Mouse (Mus musculus): ENCODE measurements at regions not wholly inside any gene's neighbourhood (a gene's known extent, or its start where the extent isn't known, plus 50 kb on each side); places are given as distances from the start of the nearest gene placed in this dataset.
"Not testable (repeated sequence)": the region's sequence is repeated elsewhere in the genome, so short reads cannot be mapped to it uniquely, and the experiment has no call there.

DNA sequence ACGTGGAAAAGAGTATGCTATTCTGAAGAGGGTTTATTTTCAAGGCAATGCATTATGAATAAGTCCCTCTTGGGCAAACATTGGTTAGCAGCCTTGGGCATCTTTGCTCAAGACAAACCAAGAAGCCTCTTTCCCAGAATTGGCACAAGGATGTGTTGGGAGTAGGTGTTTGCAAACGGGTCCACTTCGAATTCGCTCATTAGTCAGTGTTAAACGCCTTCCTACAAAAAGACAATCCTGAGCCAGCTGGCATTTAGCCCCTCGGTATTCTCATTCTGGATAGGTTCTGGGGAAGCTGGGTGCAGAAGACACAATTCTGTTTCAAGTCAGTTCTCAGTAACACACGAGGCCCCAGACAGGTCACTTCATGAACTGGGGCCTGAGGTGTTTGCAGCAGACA lies 87.7 kb upstream of the Gmds start:
- no peaks in the 10 kb centered on the region for H3K4me1 ChIP-seq
- H3K4me2 ChIP-seq = no peak overlapping the region
- 67% methylated on average over 7 of the region's 7 CpGs for WGBS
- no peaks in the 10 kb centered on the region for H3K9me3 ChIP-seq (replicated peaks)
- H3K27me3 ChIP-seq = no peaks in the 10 kb centered on the region
- no peak for ATAC-seq
- H3K9ac ChIP-seq = no peak overlapping the region
- no peak overlapping the region for H3K27ac ChIP-seq
- no peak overlapping the region for H3K4me3 ChIP-seq
- H3K36me3 ChIP-seq (ENCODE audit: poor library complexity, severe bottlenecking) = no peaks in the 10 kb centered on the region

- H3K9ac ChIP-seq; H3K27ac ChIP-seq; H3K4me1 ChIP-seq; H3K4me2 ChIP-seq; H3K36me3 ChIP-seq (ENCODE audit: poor library complexity, severe bottlenecking); H3K27me3 ChIP-seq; ATAC-seq; H3K4me3 ChIP-seq; H3K9me3 ChIP-seq (replicated peaks): not testable (repeated sequence)
- WGBS = 91% methylated on average over 9 of the region's 9 CpGs
Measured at GRCm38 (mm10) chr13:32424543-32424942, 86.0 kb upstream of the Gmds start.

DNA sequence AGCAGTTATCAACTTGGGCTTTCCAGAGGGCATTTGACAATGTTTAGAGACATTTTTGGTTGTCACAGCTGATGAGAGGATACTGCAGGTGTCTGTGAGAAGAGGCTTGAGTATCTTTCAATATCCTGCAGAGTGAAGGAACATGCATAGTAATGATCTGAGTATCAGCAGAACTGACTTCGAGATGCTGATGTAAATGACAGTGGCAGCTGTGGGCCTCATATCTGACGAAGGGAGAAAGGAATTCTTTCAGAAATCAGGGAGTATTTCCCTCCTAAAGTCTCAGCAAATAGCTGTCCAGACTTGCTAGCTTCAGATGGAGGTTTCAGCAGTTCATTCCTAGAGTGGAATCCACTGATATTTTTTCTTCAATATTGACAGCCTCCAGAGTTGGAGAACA lies 83.9 kb upstream of the Gmds start:
- Histone ChIP-seq H3K9me3 (replicated peaks) (no peaks in the 10 kb centered on the region), H3K4me2 (no peak overlapping the region), H3K27ac (no peak overlapping the region), H3K36me3 (ENCODE audit: poor library complexity, severe bottlenecking) (no peaks in the 10 kb centered on the region), H3K4me1 (no peaks in the 10 kb centered on the region), H3K4me3 (no peak overlapping the region), H3K27me3 (no peaks in the 10 kb centered on the region), H3K9ac (no peak overlapping the region)
- ATAC-seq = no peak
- WGBS = 85% methylated on average over 2 of the region's 2 CpGs

DNA sequence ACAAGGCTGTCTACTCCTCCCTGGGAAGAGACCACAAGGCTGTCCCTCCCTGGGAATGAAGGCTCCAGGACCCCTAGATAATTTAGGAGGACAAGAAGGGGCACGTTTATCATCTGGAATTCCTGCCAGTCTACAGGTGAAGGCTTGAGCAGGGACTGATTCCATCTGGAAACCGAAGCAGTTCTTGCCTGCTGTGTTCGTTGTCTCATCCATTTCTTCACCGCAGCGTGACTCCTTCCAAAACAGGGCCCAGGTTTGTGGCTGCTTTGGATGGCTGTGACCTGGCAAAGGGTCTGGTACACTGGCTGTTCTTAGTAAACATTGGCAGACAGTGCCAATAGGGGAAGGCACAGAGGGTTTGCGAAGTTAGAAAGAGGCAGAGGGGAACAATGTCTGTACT lies 80.8 kb upstream of the Gmds start:
- Histone ChIP-seq H3K4me3 (no peak overlapping the region), H3K9me3 (replicated peaks) (no peaks in the 10 kb centered on the region), H3K4me2 (no peak overlapping the region), H3K4me1 (no peaks in the 10 kb centered on the region), H3K27me3 (no peaks in the 10 kb centered on the region), H3K27ac (no peak overlapping the region), H3K9ac (no peak overlapping the region), H3K36me3 (ENCODE audit: poor library complexity, severe bottlenecking) (no peaks in the 10 kb centered on the region)
- no peak for ATAC-seq
- 85% methylated on average over 6 of the region's 6 CpGs for whole genome bisulfite sequencing

GRCm38 (mm10) chr13:32418655-32419054 lies 80.1 kb upstream of the Gmds start:
- Histone ChIP-seq H3K9me3 (replicated peaks) (no peaks in the 10 kb centered on the region), H3K27ac (no peak overlapping the region), H3K4me3 (no peak overlapping the region), H3K4me2 (no peak overlapping the region), H3K36me3 (ENCODE audit: poor library complexity, severe bottlenecking) (no peaks in the 10 kb centered on the region), H3K9ac (no peak overlapping the region), H3K27me3 (no peaks in the 10 kb centered on the region), H3K4me1 (no peaks in the 10 kb centered on the region)
- 94% methylated on average over 2 of the region's 2 CpGs for WGBS
- ATAC-seq = no peak

DNA sequence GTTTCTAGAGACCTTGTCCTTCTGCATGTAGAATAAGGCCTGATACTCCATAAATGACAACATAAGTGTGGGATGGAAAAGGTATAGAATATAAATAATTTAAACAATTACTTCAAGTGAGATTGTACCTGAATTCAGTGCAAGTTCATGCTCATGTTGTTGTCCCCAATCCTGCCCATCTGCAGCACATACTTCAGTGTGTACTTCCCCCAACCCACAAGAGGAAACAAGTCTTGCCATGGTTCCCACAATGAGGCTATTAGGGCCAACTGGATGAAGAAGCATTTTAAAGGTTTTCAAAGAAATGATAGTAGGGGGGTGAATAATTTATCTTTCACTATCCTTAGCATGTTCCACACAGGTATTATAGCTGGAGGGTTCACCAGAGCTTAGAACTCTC lies 79.4 kb upstream of the Gmds start:
- Histone ChIP-seq H3K36me3 (ENCODE audit: poor library complexity, severe bottlenecking) (no peaks in the 10 kb centered on the region), H3K27ac (no peak overlapping the region), H3K4me1 (no peaks in the 10 kb centered on the region), H3K4me2 (no peak overlapping the region), H3K27me3 (no peaks in the 10 kb centered on the region), H3K4me3 (no peak overlapping the region), H3K9ac (no peak overlapping the region), H3K9me3 (replicated peaks) (no peaks in the 10 kb centered on the region)
- no peak for ATAC-seq

DNA sequence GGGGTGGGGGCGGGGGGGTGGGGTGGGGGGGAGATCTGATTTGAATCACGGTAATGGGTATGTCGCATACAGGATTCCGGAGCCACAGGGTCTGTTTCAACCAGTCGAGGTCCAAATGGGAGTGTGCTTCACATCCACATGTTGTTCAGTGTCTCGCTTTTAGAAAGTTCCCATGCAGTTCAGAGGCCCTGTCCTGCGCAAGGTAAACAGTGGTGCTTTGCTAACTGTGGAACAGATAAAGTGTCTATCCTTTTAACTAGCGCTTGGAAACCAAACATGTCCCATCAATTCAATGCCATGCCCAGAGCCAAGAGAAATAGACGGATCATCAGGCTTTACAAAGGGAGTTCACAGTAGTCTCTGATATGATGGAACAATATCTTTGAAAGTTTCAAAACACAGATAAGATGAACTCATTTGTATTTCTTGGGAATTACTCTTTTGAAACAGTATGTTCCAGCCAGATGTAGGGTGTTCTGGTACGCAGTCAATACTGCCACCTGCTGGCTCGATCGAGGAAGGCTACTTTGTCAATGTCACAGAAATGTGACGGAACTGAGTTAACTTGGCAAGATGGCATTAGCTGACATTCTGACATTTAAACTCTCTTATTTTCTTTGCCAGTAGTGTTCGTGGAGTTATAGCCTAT lies 72.9 kb upstream of the Gmds start:
- H3K27me3 ChIP-seq = no peaks in the 10 kb centered on the region
- no peaks in the 10 kb centered on the region for H3K9me3 ChIP-seq (replicated peaks)
- H3K4me1 ChIP-seq = no peaks in the 10 kb centered on the region
- H3K27ac ChIP-seq = no peak overlapping the region
- H3K4me2 ChIP-seq = no peak overlapping the region
- 53% methylated on average over 14 of the region's 14 CpGs for WGBS
- H3K9ac ChIP-seq = no peak overlapping the region
- ATAC-seq = peak; percentile 84
- no peaks in the 10 kb centered on the region for H3K36me3 ChIP-seq (ENCODE audit: poor library complexity, severe bottlenecking)
- H3K4me3 ChIP-seq = no peak overlapping the region

DNA sequence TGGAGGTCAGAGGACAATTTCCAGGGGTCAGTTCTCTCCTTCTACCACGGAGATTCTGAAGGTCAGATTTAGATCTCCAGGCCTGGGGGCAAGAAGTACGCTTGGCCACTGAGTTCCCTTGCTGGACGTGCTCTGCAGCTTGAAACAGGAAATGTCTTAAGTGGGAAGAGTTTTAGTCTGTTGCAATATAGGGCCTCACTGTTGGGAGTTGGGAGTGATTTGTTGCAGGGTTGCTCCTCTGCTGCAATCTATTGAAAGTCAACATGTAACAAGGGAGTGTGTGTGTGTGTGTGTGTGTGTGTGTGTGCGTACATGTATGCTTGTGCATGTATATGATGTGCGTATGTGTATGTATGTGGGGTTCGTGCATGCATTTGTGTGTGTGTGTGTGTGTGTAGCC lies 71.5 kb upstream of the Gmds start:
- 85% methylated on average over 6 of the region's 6 CpGs for whole genome bisulfite sequencing
- no peaks in the 10 kb centered on the region for H3K27me3 ChIP-seq
- H3K4me1 ChIP-seq = no peaks in the 10 kb centered on the region
- H3K9me3 ChIP-seq (replicated peaks) = no peaks in the 10 kb centered on the region
- no peak overlapping the region for H3K4me3 ChIP-seq
- no peak overlapping the region for H3K4me2 ChIP-seq
- H3K9ac ChIP-seq = no peak overlapping the region
- H3K27ac ChIP-seq = no peak overlapping the region
- no peak for ATAC-seq
- no peaks in the 10 kb centered on the region for H3K36me3 ChIP-seq (ENCODE audit: poor library complexity, severe bottlenecking)

DNA sequence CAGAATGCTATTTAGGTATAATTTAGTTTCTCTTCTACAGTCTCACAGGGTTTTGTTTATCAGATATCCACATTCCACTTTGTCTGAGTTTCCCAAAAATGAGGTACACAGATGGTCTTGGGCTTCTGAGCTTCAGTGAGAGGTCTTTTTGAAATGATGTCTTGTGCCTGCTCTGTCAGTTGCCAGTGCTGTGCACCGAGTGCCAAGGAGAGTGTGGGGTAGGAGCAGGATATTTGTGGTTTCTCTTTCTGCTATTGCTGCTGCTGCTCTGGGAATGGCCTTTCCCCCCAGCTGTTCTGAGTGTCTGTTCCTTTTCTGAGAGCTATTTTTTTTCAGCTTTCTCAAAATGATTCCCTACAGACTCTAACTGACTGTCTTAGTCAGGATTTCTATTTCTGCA lies 60.1 kb upstream of the Gmds start:
- ATAC-seq = no peak
- Histone ChIP-seq H3K27ac (no peak overlapping the region), H3K4me3 (no peak overlapping the region), H3K4me1 (no peaks in the 10 kb centered on the region), H3K9ac (no peak overlapping the region), H3K36me3 (ENCODE audit: poor library complexity, severe bottlenecking) (no peaks in the 10 kb centered on the region), H3K9me3 (replicated peaks) (no peaks in the 10 kb centered on the region), H3K27me3 (no peaks in the 10 kb centered on the region), H3K4me2 (no peak overlapping the region)
- WGBS = 71% methylated on average over 1 of the region's 1 CpGs
